Mouse (Mus musculus) thymus, adult 2 months (tissue): ENCODE results near the gene Nfkbiz. TPM values are rescaled to one million over a fixed set of nuclear protein-coding genes. Genes with fewer than 3 reads are reported as not detected.

Experiments used
- DNase-seq: peaks from one replicate; pipeline ENCODE4 v3.0.0; 2021
- H3K27ac ChIP-seq: fragments of 200-500 bp; 2 replicates; pipeline ENCODE4 v1.5.1; 2012; ENCODE audit warnings: low read length, control low read depth; ENCODE audit not compliant: control insufficient read depth, insufficient read depth
- H3K27me3 ChIP-seq: fragments of 200-500 bp; 2 replicates; pipeline ENCODE4 v1.6.1; 2012; ENCODE audit warnings: mild to moderate bottlenecking, low read length, moderate library complexity, mixed read lengths; ENCODE audit not compliant: control insufficient read depth, insufficient read depth
- H3K36me3 ChIP-seq: fragments of 200-500 bp; 2 replicates; pipeline ENCODE4 v1.6.1; 2012; ENCODE audit warnings: mild to moderate bottlenecking, low read length, moderate library complexity; ENCODE audit not compliant: control insufficient read depth, insufficient read depth
- H3K4me1 ChIP-seq: fragments of 200-500 bp; replicated peaks from 2 replicates; pipeline ENCODE4 v1.6.1; 2012; ENCODE audit warnings: low read length; ENCODE audit not compliant: control insufficient read depth, insufficient read depth
- H3K4me3 ChIP-seq: fragments of 200-500 bp; 2 replicates; pipeline ENCODE4 v1.5.1; 2012; ENCODE audit warnings: mild to moderate bottlenecking, low read length, control low read depth, moderate library complexity; ENCODE audit not compliant: control insufficient read depth, insufficient read depth
- CTCF ChIP-seq: fragments of 200-500 bp; IDR thresholded peaks from 2 replicates; pipeline ENCODE4 v1.5.1; 2012; ENCODE audit warnings: mild to moderate bottlenecking, control low read depth, low read length, moderate library complexity, borderline replicate concordance; ENCODE audit not compliant: control insufficient read depth, poor library complexity, insufficient read depth; ENCODE audit errors: extremely low read depth
- POLR2A ChIP-seq: fragments of 200-500 bp; IDR thresholded peaks from 2 replicates; pipeline ENCODE4 v1.6.1; 2012; ENCODE audit warnings: mild to moderate bottlenecking, low read length, control low read depth, moderate library complexity; ENCODE audit not compliant: control insufficient read depth, poor library complexity, insufficient read depth; ENCODE audit errors: extremely low read depth
- WGBS: fragments of 180-500 bp; shearing (Covaris S2); methylation state at CpG from one replicate; pipeline ENCODE4 v1.1.7; 2018; 5-methylcytosine and 5-hydroxymethylcytosine counted together
- polyA plus RNA-seq: library from polyadenylated mRNA; depleted of rRNA; stranded (reverse); fragments of >200 nt; gene quantifications from 2 replicates; pipeline ENCODE4 v1.2.3, GENCODE M21; 2012

Nfkbiz gene
- polyA plus RNA-seq, 1 experiment = 21.1 TPM

- Histone ChIP-seq H3K36me3 (no peaks in the 10 kb centered on the region), H3K4me3 (no peak overlapping the region), H3K27ac (no peak overlapping the region), H3K27me3 (no peaks in the 10 kb centered on the region), H3K4me1 (peaks cover 6% of the 10 kb centered on the region)
- no peak for DNase-seq
- TF ChIP-seq CTCF (no peak), POLR2A (no peak)
- 97% methylated on average over 8 of the region's 8 CpGs for WGBS
These were observed 6.1 kb downstream of the Nfkbiz start for GRCm38 (mm10) chr16:55832617-55833016.

GRCm38 (mm10) chr16:55832040-55832439 lies 6.7 kb downstream of the Nfkbiz start:
- WGBS = 84% methylated on average over 6 of the region's 6 CpGs
- no peak overlapping the region for H3K27ac ChIP-seq
- no peaks in the 10 kb centered on the region for H3K27me3 ChIP-seq
- no peak for DNase-seq
- H3K36me3 ChIP-seq = no peaks in the 10 kb centered on the region
- H3K4me3 ChIP-seq = no peak overlapping the region
- no peak for TF ChIP-seq CTCF
- no peak for TF ChIP-seq POLR2A
- H3K4me1 ChIP-seq = peaks cover 6% of the 10 kb centered on the region

- DNase-seq = no peak
- H3K4me3 ChIP-seq = no peak overlapping the region
- no peak overlapping the region for H3K27ac ChIP-seq
- H3K36me3 ChIP-seq = no peaks in the 10 kb centered on the region
- TF ChIP-seq CTCF = no peak
- no peak for TF ChIP-seq POLR2A
- WGBS = 91% methylated on average over 1 of the region's 1 CpGs
- H3K27me3 ChIP-seq = no peaks in the 10 kb centered on the region
- peaks cover 4% of the 10 kb centered on the region for H3K4me1 ChIP-seq
These were observed 7.2 kb downstream of the Nfkbiz start for GRCm38 (mm10) chr16:55831451-55831850.

- no peak overlapping the region for H3K4me3 ChIP-seq
- no peaks in the 10 kb centered on the region for H3K27me3 ChIP-seq
- H3K27ac ChIP-seq = no peak overlapping the region
- H3K36me3 ChIP-seq = peaks cover 3% of the 10 kb centered on the region
- no peak for DNase-seq
- WGBS = 83% methylated on average over 11 of the region's 11 CpGs
- H3K4me1 ChIP-seq = peaks cover 11% of the 10 kb centered on the region
- no peak for TF ChIP-seq CTCF
- no peak for TF ChIP-seq POLR2A
These were observed 15.1 kb downstream of the Nfkbiz start for GRCm38 (mm10) chr16:55823398-55824155.

- no peaks in the 10 kb centered on the region for H3K27me3 ChIP-seq
- TF ChIP-seq POLR2A = no peak
- H3K36me3 ChIP-seq = peaks cover 10% of the 10 kb centered on the region
- WGBS = 80% methylated on average over 18 of the region's 18 CpGs
- H3K4me1 ChIP-seq = peaks cover 14% of the 10 kb centered on the region
- no peak overlapping the region for H3K27ac ChIP-seq
- H3K4me3 ChIP-seq = no peak overlapping the region
- DNase-seq = no peak
These were observed 15.8 kb downstream of the Nfkbiz start for GRCm38 (mm10) chr16:55822741-55823397.

- DNase-seq = peak; percentile 91
- no peaks in the 10 kb centered on the region for H3K27me3 ChIP-seq
- H3K4me3 ChIP-seq = peak overlapping the region; percentile 95
- peaks cover 14% of the 10 kb centered on the region for H3K4me1 ChIP-seq
- peak overlapping the region; percentile 91 for H3K27ac ChIP-seq
- H3K36me3 ChIP-seq = peaks cover 16% of the 10 kb centered on the region
- TF ChIP-seq CTCF (no peak), POLR2A (peak; percentile 91)
- WGBS = 1% methylated on average over 67 of the region's 67 CpGs
These were observed 16.5 kb downstream of the Nfkbiz start for GRCm38 (mm10) chr16:55821997-55822740.
